Mouse (Mus musculus) embryonic fibroblast, embryonic 13.5 days (primary cell): ENCODE measurements around the gene Camk2g.

Experiments used
- CTCF ChIP-seq: IDR thresholded peaks from 2 replicates; pipeline ENCODE4 v1.5.1; 2011; ENCODE audit warnings: mild to moderate bottlenecking, control low read depth, low read length, moderate library complexity, borderline replicate concordance; ENCODE audit not compliant: insufficient read depth
- POLR2A ChIP-seq: IDR thresholded peaks from 2 replicates; pipeline ENCODE4 v1.6.1; 2011; ENCODE audit warnings: low read depth, mild to moderate bottlenecking, control low read depth, low read length, moderate library complexity

DNA sequence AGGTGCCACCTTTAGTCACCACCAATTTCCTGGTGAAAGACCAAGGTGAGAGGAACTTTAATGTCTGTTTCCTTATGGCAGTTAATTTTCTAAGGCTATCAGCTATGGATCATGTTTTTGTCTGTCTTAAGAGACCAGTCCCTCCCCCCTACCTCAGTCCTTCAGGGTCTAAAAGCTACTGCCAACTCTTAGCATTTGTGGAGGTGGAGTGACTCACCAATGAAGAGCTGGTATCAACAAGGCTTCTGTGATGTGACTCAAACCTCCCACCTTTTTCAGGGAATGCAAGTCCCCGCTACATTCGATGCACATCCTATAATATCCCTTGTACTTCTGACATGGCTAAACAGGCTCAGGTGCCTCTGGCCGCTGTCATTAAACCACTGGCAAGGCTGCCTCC lies 107.3 kb downstream of the Camk2g start:
- TF ChIP-seq CTCF, result no peak
- TF ChIP-seq POLR2A, result no peak
